Mouse (Mus musculus): ENCODE measurements around the gene Ngef.

DNA sequence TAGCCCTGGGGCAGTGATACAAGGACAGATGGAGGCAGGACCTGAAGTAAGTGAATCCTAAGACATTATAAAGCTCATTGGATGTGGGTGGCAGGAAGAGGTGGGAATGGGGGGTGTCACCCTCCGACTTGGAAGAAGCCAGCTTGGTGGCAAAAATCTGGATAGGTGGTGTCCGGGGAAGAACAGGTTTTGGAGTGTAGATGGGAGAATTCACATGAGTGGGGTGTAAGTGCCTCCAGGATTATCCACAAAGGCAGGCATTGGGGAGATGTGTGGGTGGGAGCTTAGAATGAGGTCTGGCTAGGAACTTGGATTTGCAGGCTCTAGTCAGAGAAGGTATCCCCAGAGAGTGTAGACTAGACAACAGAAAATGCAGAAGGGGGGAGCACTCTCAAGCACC, 31.6 kb upstream of the Ngef start:
- TF ChIP-seq TAL1 (IDR thresholded peaks at IDR 0.05; ENCODE audit: low read length): no peak
- TF ChIP-seq GATA1 (IDR thresholded peaks at IDR 0.05; ENCODE audit: low read length): no peak

Data from erythroblast, embryonic 14.5 days (primary cell).